Mouse (Mus musculus) G1E (cell line): ENCODE measurements at regions not wholly inside any gene's neighbourhood (a gene's known extent, or its start where the extent isn't known, plus 50 kb on each side); places are given as distances from the start of the nearest gene placed in this dataset.

Source experiments
- CTCF ChIP-seq: IDR thresholded peaks from 2 replicates; pipeline ENCODE4 v1.5.1; 2012; ENCODE audit warnings: low read depth, low read length, inconsistent platforms, mixed read lengths
- GATA2 ChIP-seq: IDR thresholded peaks from 2 replicates; pipeline ENCODE4 v1.6.1; 2012; ENCODE audit warnings: low read depth, low read length, inconsistent platforms, borderline replicate concordance
- POLR2AphosphoS5 ChIP-seq: IDR thresholded peaks from 2 replicates; pipeline ENCODE4 v1.6.1; 2012; ENCODE audit warnings: low read depth, low read length, inconsistent platforms; ENCODE audit not compliant: insufficient replicate concordance
- TAL1 ChIP-seq: conservative IDR thresholded peaks from 2 replicates; pipeline ENCODE4 v1.6.1; 2012; ENCODE audit warnings: low read depth, low read length, inconsistent platforms, mixed read lengths

- no peak for TF ChIP-seq CTCF
- no peak for TF ChIP-seq TAL1
- TF ChIP-seq POLR2AphosphoS5, result no peak
- no peak for TF ChIP-seq GATA2
Measured at GRCm38 (mm10) chr11:24674208-24674571, 596.3 kb downstream of the Bcl11a start.
